Mouse (Mus musculus): Measurements from ENCODE around the gene Stk26.

The Stk26 gene

DNA sequence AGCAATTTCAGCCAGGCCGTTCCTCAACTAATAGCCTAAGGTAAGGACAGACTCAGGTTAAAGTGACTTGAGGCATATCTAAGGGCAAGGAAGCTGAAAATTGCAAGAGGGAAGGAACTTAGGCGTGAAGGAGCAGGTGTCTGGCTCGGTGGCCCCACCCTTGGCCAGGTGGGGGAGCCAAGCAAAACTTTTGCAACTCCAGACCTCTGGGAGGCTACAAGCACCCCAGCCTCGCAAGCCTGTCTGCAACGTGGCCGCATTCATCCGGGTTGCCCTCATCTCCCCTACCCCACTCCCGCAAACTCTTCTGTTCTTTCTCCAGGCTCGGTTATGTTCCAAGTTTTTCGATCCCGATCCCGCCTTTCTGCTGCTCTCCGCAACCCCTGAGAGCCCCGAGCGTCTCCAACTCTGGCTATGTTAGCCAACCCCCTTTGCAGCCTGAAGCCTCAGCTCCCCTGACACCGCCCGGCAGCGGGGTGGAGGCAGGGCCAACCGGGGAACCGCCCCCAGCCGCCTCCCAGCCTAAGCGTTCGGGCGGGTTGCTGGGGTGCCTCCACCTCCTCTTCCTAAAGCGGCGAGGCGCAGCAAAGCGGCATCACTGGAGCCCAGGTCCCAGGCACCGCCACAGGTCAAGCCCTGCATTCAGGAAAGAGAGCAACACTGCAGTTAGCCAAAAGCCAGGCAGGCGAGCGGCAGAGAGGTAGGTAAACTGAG lies at the start of gene Stk26:
Gene Stk26 (plus strand): TSS at position 201 of the 714 bp plus-strand sequence.
- DNase-seq (ENCODE audit: low spot score), result no peak

DNA sequence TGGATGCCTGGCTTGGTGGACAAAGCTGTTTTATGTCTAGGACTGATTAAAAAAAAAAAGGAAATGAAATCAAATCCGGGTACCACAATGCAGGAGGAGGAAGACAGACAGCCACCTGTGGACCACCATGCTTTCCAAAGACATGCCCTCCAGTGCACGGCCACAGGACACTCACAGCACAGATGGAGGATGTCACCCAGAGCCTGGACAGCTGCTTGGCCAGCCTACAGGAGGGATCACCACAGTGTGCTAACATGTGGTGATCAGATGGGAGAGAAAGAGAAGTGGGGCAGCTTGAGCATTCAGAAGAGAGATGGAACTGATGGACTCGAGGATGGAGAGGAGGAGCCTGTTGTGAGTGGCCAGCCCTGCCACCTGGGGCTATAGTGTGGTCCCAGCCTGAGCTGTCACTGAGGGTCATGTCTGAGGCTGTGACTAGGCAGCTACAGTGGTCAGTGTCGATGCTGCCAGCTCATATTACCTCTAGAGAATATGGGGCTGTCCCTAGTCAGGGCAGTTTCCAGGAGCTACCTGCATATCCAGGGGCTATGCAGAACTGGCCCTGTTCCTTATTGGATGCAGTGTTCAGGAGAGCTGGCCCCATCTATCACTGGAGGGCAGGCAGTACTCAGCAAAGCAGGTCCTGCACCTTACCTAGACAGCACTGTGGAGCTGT lies 47.7 kb upstream of the Stk26 start:
- no peak for DNase-seq (ENCODE audit: low spot score)

DNA sequence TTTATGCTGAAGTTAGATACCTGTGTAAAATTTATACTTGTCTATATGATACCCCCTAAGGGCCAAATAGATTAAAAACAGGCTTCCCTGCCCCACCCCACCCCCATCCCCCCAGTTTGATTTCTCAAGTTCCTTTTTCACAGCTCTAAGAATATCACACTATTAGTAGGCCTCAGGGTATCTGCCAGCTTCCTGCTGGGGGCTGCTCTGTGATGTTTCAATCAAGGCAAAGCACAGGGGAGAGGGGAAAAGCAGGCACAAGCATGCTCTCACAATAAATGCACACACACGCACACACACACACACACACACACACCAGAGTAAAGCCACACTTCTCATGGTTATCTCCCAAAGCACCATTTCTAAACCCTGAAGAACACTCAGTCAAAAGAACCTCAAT lies 43.0 kb upstream of the Stk26 start:
- DNase-seq (ENCODE audit: low spot score), result no peak

DNA sequence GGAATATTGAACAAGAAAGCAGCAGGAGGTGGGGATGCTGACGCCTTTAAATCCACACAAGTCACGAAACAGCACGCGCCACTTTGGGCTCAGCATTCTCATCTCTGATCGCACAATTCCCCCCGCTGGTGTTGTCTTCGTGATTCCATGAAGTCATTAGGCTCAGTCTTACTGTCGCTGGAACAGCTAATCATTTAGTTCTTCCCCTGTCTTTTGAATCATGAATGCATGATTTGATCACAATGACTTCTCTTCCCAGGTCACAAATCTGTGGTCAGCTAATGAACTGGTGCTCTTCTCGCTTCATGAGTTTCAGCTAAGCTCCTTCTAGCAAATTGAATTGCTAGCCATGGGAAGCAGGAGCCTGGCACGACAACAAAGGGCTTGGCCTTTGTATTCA lies 42.3 kb upstream of the Stk26 start:
- no peak for DNase-seq (ENCODE audit: low spot score)

DNA sequence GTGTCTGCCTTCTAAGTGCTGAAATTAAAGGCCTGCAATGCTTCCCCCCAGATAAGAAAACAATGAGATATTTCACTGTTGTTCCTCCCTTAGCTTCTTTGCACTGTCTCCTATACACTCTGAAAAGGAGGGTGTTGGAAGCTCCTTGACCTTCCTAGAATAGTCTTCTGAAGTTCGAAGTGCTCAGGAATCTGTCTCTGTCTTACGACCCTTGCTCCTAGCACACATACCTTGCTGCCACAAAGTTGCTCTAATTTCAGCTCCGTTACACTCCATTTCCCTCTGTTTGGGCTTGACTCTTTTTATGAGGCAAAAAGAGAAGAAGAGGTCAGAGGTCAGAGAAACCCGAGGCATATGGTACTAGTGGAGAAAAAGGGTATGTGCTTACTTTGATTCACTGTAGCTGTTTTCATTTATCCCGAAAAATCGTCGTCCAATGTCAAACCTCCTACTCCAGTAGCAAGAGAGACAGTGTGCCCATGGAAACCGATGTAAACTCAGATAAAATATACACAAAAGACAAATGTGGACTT lies 41.1 kb upstream of the Stk26 start:
- no peak for DNase-seq (ENCODE audit: low spot score)

DNA sequence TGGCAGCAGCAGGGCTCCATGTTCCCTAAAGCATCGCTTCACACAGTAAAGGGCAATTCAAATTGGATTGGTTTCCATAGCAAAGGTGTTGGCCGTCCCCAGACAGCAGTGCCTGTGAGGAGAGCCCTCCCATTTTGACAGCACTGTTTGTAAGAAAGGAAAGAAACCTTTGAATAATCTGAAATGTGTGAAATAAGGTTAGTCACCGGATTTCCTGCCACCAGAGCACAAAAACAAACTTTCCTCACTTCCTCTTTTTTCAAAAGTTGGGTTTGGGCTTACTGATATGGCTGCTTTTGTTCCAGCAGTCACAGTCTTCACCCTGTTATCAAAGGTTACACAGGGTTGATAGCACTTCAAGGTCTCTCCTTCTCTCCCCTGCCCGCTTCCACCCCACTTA lies 35.2 kb upstream of the Stk26 start:
- no peak for DNase-seq (ENCODE audit: low spot score)

DNA sequence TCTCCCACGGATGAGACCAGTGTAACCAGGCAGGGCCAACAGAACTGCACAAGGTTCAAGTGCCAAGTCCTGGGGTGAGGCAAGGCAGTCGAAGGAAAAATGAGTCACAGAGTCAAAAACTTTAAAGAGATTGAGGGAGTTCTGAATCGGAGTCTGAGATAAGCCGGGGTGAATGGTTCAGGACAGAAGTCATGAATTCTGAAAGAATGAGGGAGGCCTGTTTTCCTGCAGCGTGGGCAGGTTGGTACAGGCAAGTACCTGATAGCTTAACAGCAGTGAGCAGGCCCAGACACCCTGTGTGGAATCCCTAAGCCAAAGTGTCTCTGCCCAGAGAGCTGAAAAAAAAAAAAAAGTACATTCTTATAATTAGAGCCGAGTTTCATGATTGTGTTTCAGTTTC lies 17.0 kb upstream of the Stk26 start:
- DNase-seq (ENCODE audit: low spot score), result no peak

DNA sequence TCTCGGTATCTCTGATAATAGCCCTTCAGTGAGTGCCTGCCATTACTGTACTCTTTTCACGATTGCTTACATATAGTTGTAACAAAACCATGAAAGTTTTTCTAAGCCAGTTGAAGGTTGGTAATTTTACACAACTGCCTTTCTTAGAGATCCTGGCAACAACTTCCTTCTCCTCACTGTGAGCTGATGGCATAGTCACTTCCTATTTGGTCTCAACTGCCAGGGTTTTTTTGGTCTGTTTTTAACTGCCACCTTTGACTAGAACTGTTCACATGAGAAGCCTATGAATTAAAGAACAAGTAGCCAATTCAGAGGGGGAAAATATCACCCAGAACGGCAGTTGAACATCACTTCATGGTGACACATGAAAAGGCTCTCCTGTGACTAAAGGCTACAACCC lies 5.3 kb upstream of the Stk26 start:
- DNase-seq (ENCODE audit: low spot score), result no peak

DNA sequence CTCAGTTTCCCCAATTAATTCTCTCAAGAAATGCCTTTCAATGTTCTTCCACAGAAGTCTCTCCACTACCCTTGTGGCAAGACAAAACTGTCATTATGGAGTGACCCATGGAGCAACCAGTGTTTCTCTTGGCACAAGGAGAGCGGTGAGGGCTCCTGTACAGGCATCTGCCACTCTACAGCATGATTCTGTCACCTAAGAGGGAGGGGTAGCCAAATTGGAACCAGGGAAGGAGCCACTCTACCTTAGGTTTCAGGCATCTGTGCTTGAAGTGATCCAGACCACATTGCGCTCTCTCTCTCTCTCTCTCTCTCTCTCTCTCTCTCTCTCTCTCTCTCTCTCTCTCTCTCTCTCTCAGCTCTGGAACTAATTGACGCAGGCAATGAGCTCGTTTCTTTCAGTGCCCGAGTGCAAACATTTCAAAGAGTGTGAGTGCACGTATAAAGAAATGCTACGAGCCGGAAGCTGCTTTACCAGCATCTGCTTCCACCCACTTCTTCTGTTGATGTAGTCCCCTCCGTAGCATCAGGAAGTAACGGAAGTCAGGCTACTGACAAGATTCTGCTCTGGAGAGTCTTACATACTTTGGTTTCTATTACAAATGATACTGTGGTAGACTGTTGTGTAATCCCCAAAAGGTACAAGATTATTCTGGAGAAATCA lies 4.7 kb upstream of the Stk26 start:
- DNase-seq (ENCODE audit: low spot score), result no peak

DNA sequence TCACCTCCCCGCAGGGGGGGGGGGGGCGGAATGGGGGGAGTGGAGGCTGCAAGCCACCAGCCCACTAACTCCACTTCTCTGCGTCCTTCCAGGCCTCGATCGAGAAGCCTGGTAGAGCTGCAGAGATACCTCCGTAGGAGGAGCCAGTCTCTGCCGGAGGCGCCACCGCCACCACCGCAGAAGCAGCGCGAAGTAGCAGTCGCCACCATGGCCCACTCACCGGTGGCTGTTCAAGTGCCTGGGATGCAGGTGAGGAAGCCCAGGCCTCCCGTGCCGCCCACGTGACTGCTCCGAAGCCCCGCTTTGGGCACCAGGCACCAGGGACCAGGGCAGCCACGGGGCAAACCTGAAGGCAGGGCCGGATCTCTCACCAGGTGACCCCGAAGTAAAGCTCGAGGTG lies 740 bp downstream of the Stk26 start:
- no peak for DNase-seq (ENCODE audit: low spot score)

DNA sequence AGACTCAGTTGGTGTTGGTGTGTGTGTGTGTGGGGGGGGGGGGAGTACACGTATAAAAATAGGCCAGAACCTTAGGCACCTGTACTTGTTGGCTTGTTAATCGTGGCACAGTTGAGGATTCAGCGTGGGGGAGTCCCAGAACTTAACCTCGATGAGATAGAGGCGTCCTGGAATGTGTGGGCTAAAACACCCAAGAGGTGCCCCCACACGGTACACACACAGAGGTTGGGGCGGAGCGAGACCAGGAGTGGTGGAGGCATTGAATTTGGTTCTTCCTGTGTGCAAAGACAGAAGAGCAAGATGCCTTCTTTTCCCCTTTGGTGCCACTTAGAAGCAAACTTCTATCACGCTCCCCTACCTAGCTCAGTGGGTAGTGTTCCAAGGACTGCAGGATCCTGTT lies 1.2 kb downstream of the Stk26 start:
- no peak for DNase-seq (ENCODE audit: low spot score)

DNA sequence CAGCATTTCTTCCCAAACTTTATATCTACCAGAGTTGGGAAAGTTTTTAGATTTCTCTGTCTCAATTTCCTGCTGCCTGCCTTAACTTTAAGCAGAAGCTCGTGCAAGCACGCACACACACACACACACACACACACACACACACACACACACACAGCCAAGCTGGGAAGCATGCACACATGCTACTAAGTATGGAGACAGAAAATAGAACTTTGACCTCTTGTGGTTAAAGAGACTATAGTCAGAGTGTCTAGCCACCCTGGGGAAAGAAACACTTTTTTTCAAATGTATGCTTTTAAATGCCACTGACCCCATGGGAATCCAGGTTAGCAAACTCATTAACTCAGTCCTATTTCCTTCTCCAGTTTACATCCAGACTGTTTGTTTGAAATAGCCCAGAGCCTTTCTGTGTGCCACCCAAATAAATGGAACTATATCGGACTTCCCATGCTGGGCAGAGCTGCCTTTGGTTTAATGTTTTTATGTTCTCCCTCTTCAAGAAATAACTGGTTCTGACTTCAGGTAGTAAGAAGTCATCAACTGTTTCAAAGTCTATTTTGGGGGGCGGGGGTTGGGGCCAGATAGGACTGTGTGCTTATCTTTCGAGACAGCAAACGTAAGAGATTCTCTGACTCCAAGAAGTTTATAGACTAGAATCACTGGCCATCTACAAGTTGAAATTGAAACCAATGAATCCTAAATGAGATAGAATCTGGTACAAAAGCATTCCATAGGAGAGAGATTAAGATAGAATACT lies 9.8 kb downstream of the Stk26 start:
- DNase-seq (ENCODE audit: low spot score), result no peak

DNA sequence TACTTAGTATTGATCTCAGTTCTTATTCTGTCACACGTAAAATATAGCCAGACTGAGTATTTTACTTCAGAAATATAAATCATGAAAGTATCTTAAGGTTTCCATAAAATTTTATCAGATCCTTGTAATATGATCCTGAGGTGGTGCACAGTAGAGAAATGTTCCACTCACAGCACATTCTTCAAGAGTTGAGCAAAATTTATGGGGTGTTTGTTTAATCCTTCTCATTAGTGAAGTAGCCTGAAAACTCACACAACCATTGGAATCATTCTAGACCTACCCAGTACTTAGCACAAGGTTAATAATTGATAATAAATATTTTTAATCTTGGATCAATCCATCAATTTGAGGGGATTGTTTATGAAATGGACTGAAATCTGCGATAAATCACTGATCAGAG lies 22.9 kb downstream of the Stk26 start:
- no peak for DNase-seq (ENCODE audit: low spot score)

DNA sequence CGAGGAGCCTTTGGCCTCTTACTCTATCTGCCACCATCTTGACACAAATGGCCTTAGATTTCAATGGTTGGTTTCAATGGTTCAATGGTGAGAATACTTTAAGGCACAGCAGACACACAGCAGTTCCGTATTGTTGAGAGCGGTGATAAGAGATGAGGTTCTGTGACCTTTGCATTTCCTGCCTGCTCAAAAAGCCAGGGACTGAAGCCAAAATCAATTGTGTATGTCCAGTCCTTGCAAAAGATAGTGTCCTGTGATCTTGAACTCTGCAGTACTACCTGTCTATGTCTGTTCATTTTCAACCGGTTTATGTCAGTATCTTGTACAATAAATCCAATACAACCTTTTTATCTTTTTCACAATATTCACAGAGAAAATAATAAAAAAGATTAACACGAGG lies 23.9 kb downstream of the Stk26 start:
- no peak for DNase-seq (ENCODE audit: low spot score)

DNA sequence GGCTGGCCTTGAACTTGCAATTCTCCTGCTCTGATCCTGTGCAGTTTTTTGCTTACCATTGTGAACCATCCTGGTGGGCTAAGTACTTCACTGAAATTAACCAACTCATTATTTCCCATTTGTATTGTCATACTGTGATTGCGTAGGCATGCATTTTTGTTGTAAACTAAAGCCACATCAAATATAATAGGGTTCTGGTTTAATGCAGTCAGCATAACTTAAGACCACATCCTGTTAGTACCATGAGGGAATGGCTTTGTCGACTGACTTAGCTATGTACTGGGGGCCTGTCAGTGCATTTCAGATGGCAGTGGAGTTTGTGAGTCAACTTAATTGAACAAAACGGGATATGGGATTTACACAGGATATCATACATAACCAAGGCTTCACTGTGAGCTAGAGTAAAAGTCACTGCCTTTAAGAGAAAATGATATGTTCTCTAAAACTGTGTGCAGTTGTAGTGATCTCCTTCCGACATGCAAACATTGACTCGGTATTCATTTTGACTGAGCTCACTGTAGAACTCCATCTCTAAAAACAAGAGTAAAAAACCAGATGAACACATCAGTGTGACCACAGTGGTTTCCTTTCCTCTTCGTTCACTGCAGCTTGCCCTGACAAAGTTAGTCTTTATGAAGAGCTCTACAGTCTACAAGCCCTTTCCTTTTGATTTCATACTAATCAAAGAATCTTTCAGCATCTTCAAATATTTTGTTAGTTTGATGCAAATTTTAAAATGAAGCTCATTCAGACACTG lies 33.6 kb downstream of the Stk26 start:
- no peak for DNase-seq (ENCODE audit: low spot score)

DNA sequence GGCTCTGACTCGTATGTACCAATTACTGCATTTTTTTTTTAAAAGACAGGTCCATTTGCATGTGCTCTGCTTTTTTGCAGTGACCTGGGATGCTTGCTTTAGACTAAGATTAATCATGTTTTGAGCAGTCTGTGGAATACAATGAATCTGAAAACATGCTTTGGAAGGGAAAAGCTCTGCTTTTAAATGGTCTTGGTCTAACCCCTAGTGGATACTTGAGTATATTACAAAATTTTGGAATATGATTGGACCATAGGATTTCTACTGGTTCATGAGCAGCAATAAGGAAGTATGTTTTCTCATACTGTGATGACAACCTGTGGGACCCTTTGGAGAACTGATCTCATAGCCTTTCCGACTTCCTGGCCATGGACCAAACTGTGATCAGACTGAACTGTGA lies 47.2 kb downstream of the Stk26 start:
- no peak for DNase-seq (ENCODE audit: low spot score)

DNA sequence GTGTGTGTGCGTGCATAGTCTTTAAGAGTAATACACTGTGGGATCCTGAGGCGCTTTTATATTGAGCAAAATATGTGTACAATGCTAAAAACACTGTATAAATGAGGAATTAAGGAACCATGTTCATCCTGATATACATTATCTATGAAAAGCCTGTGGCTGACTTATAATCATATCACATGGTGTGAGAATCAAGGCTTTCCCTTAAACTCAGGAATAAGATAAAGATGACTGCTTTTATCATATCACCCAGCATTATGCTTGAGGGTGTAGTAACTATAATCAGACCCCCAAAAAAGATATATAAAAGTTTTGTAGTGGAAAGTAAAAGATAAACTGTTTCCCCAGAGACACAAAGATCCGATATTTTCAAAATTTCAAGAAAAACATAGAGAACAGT lies 62.6 kb downstream of the Stk26 start:
- DNase-seq (ENCODE audit: low spot score), result no peak

DNA sequence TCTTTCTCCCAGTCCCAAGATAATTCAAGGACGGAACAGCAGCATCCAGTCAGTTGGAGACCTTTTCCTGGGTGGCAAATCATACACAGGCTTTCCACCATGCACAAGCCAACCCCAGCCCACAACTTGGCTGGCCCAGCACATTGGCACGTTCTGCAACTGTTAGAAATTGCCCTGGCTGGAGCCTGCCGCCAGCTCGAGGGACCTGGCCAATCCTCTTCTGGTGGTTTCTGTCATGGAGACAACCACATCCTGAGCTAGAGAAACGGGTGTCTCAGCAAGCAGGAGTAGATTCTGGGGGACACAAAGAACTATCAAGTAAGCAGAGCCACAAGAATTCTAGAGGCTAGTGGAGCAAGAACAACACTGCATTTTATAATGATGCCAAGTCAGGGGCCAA lies 69.1 kb downstream of the Stk26 start:
- DNase-seq (ENCODE audit: low spot score), result no peak

DNA sequence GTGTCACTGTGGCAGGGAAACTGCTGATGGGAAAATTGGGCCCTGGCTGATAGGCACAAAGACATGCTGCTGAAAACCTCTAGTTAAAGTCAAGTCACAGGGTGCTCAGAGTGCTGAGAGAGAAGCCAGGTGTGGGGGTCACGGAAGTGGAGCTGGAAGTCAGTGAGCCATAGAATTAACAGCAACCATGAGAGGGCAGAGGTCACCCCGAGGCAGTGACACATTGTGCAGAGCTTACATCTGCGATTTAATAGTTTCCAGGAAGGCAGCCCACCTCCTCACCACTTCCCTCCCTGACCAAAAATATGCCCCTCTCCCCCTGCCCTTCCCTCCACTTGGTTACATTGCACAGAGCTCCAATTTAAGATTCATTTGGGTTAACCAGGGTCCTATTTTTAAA lies 76.5 kb downstream of the Stk26 start:
- DNase-seq (ENCODE audit: low spot score), result no peak

DNA sequence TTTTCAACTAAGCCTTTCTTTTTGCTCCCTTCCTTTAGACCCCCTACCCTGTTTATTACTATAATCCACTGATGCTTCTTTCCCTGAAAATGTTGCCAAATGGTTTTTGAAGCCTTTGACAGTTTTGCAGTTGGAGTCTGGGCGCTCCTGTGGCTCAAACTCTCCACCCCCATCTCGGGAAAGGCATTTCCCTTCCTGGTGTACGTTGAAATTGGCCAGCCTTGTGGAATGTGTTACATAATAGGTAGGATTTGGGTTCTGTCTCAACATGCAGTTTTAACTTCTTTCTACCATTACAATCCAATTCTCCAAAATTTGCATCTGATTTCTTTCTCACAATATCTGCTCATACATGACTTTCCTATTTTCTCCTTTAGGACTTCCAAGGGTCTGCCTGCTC lies 77.9 kb downstream of the Stk26 start:
- DNase-seq (ENCODE audit: low spot score), result no peak

DNA sequence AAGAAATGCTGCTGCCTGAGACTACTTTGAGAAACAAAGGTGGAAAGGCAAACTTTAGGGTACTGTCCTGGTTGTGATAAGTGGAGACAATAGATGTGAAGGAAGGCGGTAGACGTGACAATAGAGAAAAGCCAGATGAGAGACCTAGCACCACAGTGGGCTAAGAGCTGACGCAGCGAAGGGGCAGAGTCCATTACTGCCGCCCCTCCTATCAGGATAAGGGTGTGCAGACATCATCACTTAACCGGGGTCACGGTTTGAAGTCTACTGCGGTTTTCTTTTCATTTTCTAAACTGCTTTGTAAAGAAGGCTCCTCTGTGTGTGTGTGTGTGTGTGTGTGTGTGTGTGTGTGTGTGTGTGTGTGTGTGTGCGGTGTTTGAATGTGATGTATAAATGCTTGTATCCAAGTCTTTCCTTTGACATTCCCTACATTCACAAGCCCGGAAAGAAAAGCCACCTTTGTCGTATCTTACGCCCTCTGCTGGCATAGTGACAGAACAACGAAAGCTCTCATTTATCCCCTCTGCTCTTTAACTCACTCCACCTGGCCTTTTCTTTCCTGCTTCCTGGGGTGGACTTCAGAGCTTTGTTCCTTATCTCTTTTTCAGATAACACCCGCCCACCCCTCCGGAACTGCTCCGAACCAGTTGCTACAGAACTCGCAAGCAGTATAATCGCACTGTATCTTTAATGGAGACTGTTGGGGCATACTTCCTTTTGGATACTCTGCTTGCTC lies 84.0 kb downstream of the Stk26 start:
- DNase-seq (ENCODE audit: low spot score), result peak; percentile 13
